Mouse (Mus musculus) stomach, embryonic 15.5 days (tissue): ENCODE results near the gene Mmadhc. TPM values are rescaled to one million over a fixed set of nuclear protein-coding genes. Genes with fewer than 3 reads are reported as not detected.

Experiments used
- ATAC-seq: fragments of 200-750 bp; cut with Nextera tagmentation; 2 replicates; pipeline ENCODE4 v1.8.0; 2017; ENCODE audit warnings: low read depth, moderate number of reproducible peaks, moderate TSS enrichment; ENCODE audit not compliant: insufficient read depth, low FRiP score
- H3K27ac ChIP-seq: fragments of 300-500 bp; sonication (generic); 2 replicates; pipeline ENCODE4 v1.5.1; 2015; ENCODE audit warnings: mild to moderate bottlenecking, inconsistent platforms
- H3K27me3 ChIP-seq: fragments of 300-500 bp; sonication (generic); replicated peaks from 2 replicates; pipeline ENCODE4 v1.6.1; 2015; ENCODE audit warnings: inconsistent platforms
- H3K36me3 ChIP-seq: fragments of 300-500 bp; sonication (generic); 2 replicates; pipeline ENCODE4 v1.6.1; 2015; ENCODE audit warnings: inconsistent platforms
- H3K4me1 ChIP-seq: fragments of 300-500 bp; sonication (generic); 2 replicates; pipeline ENCODE4 v1.6.1; 2015; ENCODE audit warnings: inconsistent platforms
- H3K4me2 ChIP-seq: fragments of 300-500 bp; sonication (generic); 2 replicates; pipeline ENCODE4 v1.6.1; 2015; ENCODE audit warnings: mild to moderate bottlenecking, inconsistent platforms
- H3K4me3 ChIP-seq: fragments of 300-500 bp; sonication (generic); replicated peaks from 2 replicates; pipeline ENCODE4 v1.5.1; 2015; ENCODE audit warnings: inconsistent platforms
- H3K9ac ChIP-seq: fragments of 300-500 bp; sonication (generic); 2 replicates; pipeline ENCODE4 v1.6.1; 2015; ENCODE audit warnings: inconsistent platforms
- H3K9me3 ChIP-seq: fragments of 300-500 bp; sonication (generic); 2 replicates; pipeline ENCODE4 v1.6.1; 2016; ENCODE audit warnings: inconsistent platforms
- WGBS: fragments of 180-500 bp; shearing (Covaris S2); methylation state at CpG from one replicate; pipeline ENCODE4 v1.1.7; 2015; 5-methylcytosine and 5-hydroxymethylcytosine counted together
- polyA plus RNA-seq: library from polyadenylated mRNA; unstranded; fragments of >200 nt; fragmentation: Nextera tagmentation; extraction: Ambion mirVana; gene quantifications from 2 replicates; pipeline ENCODE4 v1.2.1, GENCODE M21; 2015

The Mmadhc gene
- polyA plus RNA-seq, 1 experiment from 2014 or later = 159 TPM

- no peak overlapping the region for H3K4me3 ChIP-seq
- H3K9me3 ChIP-seq = no peaks in the 10 kb centered on the region
- H3K36me3 ChIP-seq = peaks cover 9% of the 10 kb centered on the region; the same call in 1 of the 2 replicates
- no peak overlapping the region for H3K27ac ChIP-seq
- peaks cover 8% of the 10 kb centered on the region for H3K4me1 ChIP-seq
- WGBS = 76% methylated on average over 2 of the region's 2 CpGs
- H3K27me3 ChIP-seq = no peaks in the 10 kb centered on the region
- H3K4me2 ChIP-seq = no peak overlapping the region
- no peak for ATAC-seq
- no peak overlapping the region for H3K9ac ChIP-seq
Measured at GRCm38 (mm10) chr2:50294084-50294483, 2.5 kb downstream of the Mmadhc start.

GRCm38 (mm10) chr2:50293572-50293971, 3.0 kb downstream of the Mmadhc start:
- no peaks in the 10 kb centered on the region for H3K27me3 ChIP-seq
- H3K4me1 ChIP-seq = peaks cover 8% of the 10 kb centered on the region
- no peaks in the 10 kb centered on the region for H3K9me3 ChIP-seq
- H3K9ac ChIP-seq = no peak overlapping the region
- no peak overlapping the region for H3K4me3 ChIP-seq
- no peak for ATAC-seq
- WGBS = 74% methylated on average over 3 of the region's 3 CpGs
- no peak overlapping the region for H3K4me2 ChIP-seq
- no peak overlapping the region for H3K27ac ChIP-seq
- H3K36me3 ChIP-seq = peaks cover 9% of the 10 kb centered on the region; the same call in 1 of the 2 replicates

GRCm38 (mm10) chr2:50291901-50292300, 4.7 kb downstream of the Mmadhc start:
- Histone ChIP-seq H3K36me3 (peaks cover 17% of the 10 kb centered on the region; the same call in 1 of the 2 replicates), H3K4me3 (no peak overlapping the region), H3K9me3 (no peaks in the 10 kb centered on the region), H3K27ac (no peak overlapping the region), H3K4me1 (peaks cover 8% of the 10 kb centered on the region), H3K9ac (no peak overlapping the region), H3K27me3 (no peaks in the 10 kb centered on the region), H3K4me2 (no peak overlapping the region)
- 70% methylated on average over 2 of the region's 2 CpGs for WGBS
- ATAC-seq = no peak

- H3K27me3 ChIP-seq = no peaks in the 10 kb centered on the region
- H3K4me1 ChIP-seq = peaks cover 8% of the 10 kb centered on the region
- no peak overlapping the region for H3K27ac ChIP-seq
- 91% methylated on average over 2 of the region's 2 CpGs for WGBS
- H3K4me3 ChIP-seq = no peak overlapping the region
- H3K9ac ChIP-seq = no peak overlapping the region
- no peak for ATAC-seq
- peaks cover 22% of the 10 kb centered on the region; the same call in 1 of the 2 replicates for H3K36me3 ChIP-seq
- H3K9me3 ChIP-seq = no peaks in the 10 kb centered on the region
- no peak overlapping the region for H3K4me2 ChIP-seq
Measured at GRCm38 (mm10) chr2:50290754-50291153, 5.8 kb downstream of the Mmadhc start.

GRCm38 (mm10) chr2:50284781-50285180, 11.8 kb downstream of the Mmadhc start:
- no peak for ATAC-seq
- 77% methylated on average over 3 of the region's 3 CpGs for WGBS
- H3K9me3 ChIP-seq = no peaks in the 10 kb centered on the region
- H3K4me3 ChIP-seq = no peak overlapping the region
- no peaks in the 10 kb centered on the region for H3K27me3 ChIP-seq
- no peak overlapping the region for H3K4me2 ChIP-seq
- H3K9ac ChIP-seq = no peak overlapping the region
- no peak overlapping the region for H3K27ac ChIP-seq
- peaks cover 30% of the 10 kb centered on the region; the same call in 1 of the 2 replicates for H3K36me3 ChIP-seq
- no peaks in the 10 kb centered on the region for H3K4me1 ChIP-seq

- Histone ChIP-seq H3K9me3 (no peaks in the 10 kb centered on the region), H3K27me3 (no peaks in the 10 kb centered on the region), H3K27ac (no peak overlapping the region), H3K36me3 (peaks cover 30% of the 10 kb centered on the region), H3K4me3 (no peak overlapping the region), H3K4me1 (no peaks in the 10 kb centered on the region), H3K9ac (no peak overlapping the region), H3K4me2 (no peak overlapping the region)
- 63% methylated on average over 5 of the region's 5 CpGs for WGBS
- ATAC-seq = no peak
Measured at GRCm38 (mm10) chr2:50284040-50284439, 12.6 kb downstream of the Mmadhc start.

- Histone ChIP-seq H3K27ac (no peak overlapping the region), H3K4me3 (no peak overlapping the region), H3K4me2 (no peak overlapping the region), H3K27me3 (no peaks in the 10 kb centered on the region), H3K4me1 (no peaks in the 10 kb centered on the region), H3K9ac (no peak overlapping the region), H3K9me3 (no peaks in the 10 kb centered on the region), H3K36me3 (peaks cover 11% of the 10 kb centered on the region)
- WGBS = 82% methylated on average over 10 of the region's 10 CpGs
- no peak for ATAC-seq
Measured at GRCm38 (mm10) chr2:50276715-50277114, 19.9 kb downstream of the Mmadhc start.

- no peak for ATAC-seq
Measured at GRCm38 (mm10) chr2:50273415-50273814, 23.2 kb downstream of the Mmadhc start.

GRCm38 (mm10) chr2:50272165-50272564, 24.4 kb downstream of the Mmadhc start:
- Histone ChIP-seq H3K27me3 (no peaks in the 10 kb centered on the region), H3K36me3 (no peaks in the 10 kb centered on the region), H3K4me3 (no peak overlapping the region), H3K9me3 (no peaks in the 10 kb centered on the region), H3K9ac (no peak overlapping the region), H3K4me2 (no peak overlapping the region), H3K27ac (no peak overlapping the region), H3K4me1 (no peaks in the 10 kb centered on the region)
- 30% methylated on average over 5 of the region's 5 CpGs for WGBS
- no peak for ATAC-seq

More at GRCm38 (mm10) chr2:50273415-50273814, 23.2 kb downstream of the Mmadhc start:
- WGBS = 55% methylated on average over 6 of the region's 6 CpGs
- no peak overlapping the region for H3K9ac ChIP-seq
- no peaks in the 10 kb centered on the region for H3K36me3 ChIP-seq
- no peak overlapping the region for H3K4me3 ChIP-seq
- no peaks in the 10 kb centered on the region for H3K27me3 ChIP-seq
- H3K4me2 ChIP-seq = no peak overlapping the region
- H3K4me1 ChIP-seq = no peaks in the 10 kb centered on the region
- H3K27ac ChIP-seq = no peak overlapping the region
- H3K9me3 ChIP-seq = no peaks in the 10 kb centered on the region

GRCm38 (mm10) chr2:50268514-50268913, 28.1 kb downstream of the Mmadhc start:
- no peaks in the 10 kb centered on the region for H3K9me3 ChIP-seq
- no peak overlapping the region for H3K4me2 ChIP-seq
- no peak overlapping the region for H3K27ac ChIP-seq
- no peak overlapping the region for H3K4me3 ChIP-seq
- no peaks in the 10 kb centered on the region for H3K4me1 ChIP-seq
- ATAC-seq = no peak
- no peaks in the 10 kb centered on the region for H3K27me3 ChIP-seq
- 41% methylated on average over 2 of the region's 2 CpGs for WGBS
- H3K36me3 ChIP-seq = no peaks in the 10 kb centered on the region
- H3K9ac ChIP-seq = no peak overlapping the region

- H3K36me3 ChIP-seq = no peaks in the 10 kb centered on the region
- ATAC-seq = no peak
- no peak overlapping the region for H3K27ac ChIP-seq
- no peak overlapping the region for H3K4me3 ChIP-seq
- no peak overlapping the region for H3K9ac ChIP-seq
- H3K27me3 ChIP-seq = no peaks in the 10 kb centered on the region
- no peaks in the 10 kb centered on the region for H3K9me3 ChIP-seq
- H3K4me2 ChIP-seq = no peak overlapping the region
- H3K4me1 ChIP-seq = no peaks in the 10 kb centered on the region
Measured at GRCm38 (mm10) chr2:50267046-50267445, 29.6 kb downstream of the Mmadhc start.

GRCm38 (mm10) chr2:50265215-50265785, 31.3 kb downstream of the Mmadhc start:
- H3K27ac ChIP-seq = no peak overlapping the region
- H3K36me3 ChIP-seq = no peaks in the 10 kb centered on the region
- no peaks in the 10 kb centered on the region for H3K27me3 ChIP-seq
- no peaks in the 10 kb centered on the region for H3K9me3 ChIP-seq
- no peak for ATAC-seq
- H3K4me3 ChIP-seq = no peak overlapping the region
- H3K4me1 ChIP-seq = no peaks in the 10 kb centered on the region
- H3K4me2 ChIP-seq = no peak overlapping the region
- WGBS = 45% methylated on average over 2 of the region's 2 CpGs
- no peak overlapping the region for H3K9ac ChIP-seq

- Histone ChIP-seq H3K9ac (no peak overlapping the region), H3K9me3 (no peaks in the 10 kb centered on the region), H3K27ac (no peak overlapping the region), H3K27me3 (no peaks in the 10 kb centered on the region), H3K4me1 (no peaks in the 10 kb centered on the region), H3K36me3 (no peaks in the 10 kb centered on the region), H3K4me3 (no peak overlapping the region), H3K4me2 (no peak overlapping the region)
- no peak for ATAC-seq
- 67% methylated on average over 6 of the region's 6 CpGs for WGBS
Measured at GRCm38 (mm10) chr2:50264059-50264458, 32.5 kb downstream of the Mmadhc start.
